Mouse (Mus musculus) left cerebral cortex, postnatal 4 days (tissue): ENCODE measurements around the gene Vwf. TPM values are rescaled to one million over a fixed set of nuclear protein-coding genes. Genes with fewer than 3 reads are reported as not detected.
A peak's percentile ranks its signal among the peaks of the same experiment; 100 is the strongest.

Source experiments
- DNase-seq: peaks from one replicate; pipeline ENCODE4 v3.0.0-alpha.2; 2022
- intact Hi-C: fragments of 180-260 bp; cut with DNase I; formaldehyde crosslinking; loops from one replicate; pipeline ENCODE4 v1.15.1; 2025
- total RNA-seq, 2 experiments: library from RNA; stranded (reverse); gene quantifications; 2 replicates each; pipeline ENCODE4 v1.2.3; 2021

Gene Vwf
- total RNA-seq, 2 experiments from 2014 or later, result 24.1 to 28.2 TPM

DNA sequence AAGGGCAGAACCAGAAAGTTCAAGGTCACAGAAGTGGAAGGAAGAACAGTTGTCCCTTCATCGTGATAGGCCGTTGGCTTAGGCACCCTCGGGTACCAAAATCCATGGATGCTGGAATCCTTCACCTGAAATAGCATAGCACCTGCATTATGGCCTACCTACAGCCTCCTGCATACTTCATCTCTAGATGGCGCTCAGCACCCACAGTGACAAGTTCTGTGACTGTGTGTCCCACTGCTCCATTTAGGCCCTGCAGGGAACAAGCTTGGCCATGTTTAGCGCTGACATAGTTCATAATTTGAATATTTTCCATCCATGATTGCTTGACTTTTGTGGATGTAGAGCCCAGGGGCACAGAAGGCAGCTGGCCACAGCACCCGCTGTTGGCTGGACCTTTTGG is 62.5 kb downstream of the Vwf start:
- DNase-seq, result no peak
- intact Hi-C loops, result no loop called here

DNA sequence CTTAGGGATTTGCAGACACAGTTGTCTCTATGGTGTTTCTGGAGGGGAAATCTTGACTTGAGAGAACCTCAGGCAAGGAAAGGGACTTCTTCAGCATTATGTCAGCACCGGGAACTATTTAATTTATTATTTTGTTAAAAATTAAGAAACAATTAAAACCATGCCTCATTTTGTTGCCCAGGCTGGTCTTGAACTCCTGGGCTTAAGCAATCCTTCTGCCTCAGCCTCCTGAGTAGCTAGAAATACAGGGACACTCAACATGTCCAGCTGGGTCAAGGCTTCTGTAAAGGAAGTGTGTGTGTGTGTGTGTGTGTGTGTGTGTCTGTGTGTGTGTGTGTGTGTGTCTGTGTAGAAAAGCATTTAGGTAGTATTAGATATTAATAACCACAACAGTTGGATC is 71.3 kb downstream of the Vwf start:
- intact Hi-C loops, result no loop called here
- DNase-seq, result no peak

DNA sequence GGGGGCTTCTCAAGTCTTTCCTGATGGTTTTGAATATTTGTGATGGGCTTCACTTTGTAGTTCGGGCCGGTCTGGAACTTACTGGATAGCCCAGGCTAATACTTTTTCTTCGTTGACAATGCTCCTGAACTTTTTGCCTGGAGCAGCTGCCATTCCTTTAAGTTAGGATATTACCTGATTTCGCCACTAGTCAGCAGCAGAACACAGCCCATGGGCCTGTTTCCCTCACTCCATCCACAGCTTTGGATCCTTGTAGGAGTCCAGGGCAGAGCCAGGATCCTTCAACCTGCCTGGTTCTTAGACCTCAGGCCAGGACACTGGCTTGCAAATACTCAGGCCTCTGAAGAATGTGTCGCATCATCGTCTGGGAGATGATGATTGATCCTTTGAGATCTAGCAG is 74.2 kb downstream of the Vwf start:
- intact Hi-C loops, result loop anchor here (5.0 to 10.0 kb wide), 4 partner anchors 42 to 864 kb away; partner anchors contain the start of gene Ntf3
- DNase-seq, result peak; percentile 42

DNA sequence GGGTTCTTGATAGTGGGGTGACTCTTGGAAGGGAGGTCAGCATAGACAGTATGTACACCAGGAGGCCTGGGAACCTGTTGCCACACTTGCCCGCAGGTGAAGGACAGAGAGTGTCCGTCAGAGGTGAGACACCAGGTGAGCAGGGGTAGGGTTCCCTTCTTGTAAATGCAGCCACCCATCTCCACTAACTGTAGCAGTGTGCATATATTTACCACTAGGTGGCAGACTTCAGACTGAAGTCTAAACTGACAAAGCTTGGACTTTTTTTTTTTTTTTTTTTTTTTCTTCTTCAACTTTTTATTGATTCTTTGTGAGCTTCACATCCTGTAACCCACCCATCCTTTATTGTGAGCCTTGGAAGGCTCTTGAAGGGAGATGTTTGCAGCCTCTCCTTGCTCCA is 75.9 kb downstream of the Vwf start:
- DNase-seq, result no peak
- intact Hi-C loops, result loop anchor here (5.0 to 10.0 kb wide), 4 partner anchors 40 to 862 kb away; partner anchors contain the start of gene Ntf3

DNA sequence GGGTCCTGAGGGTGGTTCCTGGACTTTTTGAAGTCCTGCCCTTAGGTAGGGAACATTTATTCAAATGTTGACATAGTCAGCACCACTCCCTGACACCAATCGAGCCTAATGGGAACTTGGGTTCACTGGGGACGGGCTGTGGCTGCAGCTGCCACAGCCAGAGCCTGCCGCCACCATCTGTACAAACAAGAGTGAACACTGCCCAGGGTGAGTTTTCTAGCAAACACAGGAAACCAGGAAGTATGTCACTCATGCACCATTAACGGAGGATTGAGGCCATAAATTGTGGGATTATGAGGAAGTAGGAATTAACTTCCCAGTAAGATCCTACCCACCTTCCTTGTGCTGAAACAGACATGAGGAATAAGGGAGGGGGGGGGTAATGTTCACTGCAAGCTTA is 93.9 kb downstream of the Vwf start:
- no peak for DNase-seq
- intact Hi-C loops, result no loop called here

DNA sequence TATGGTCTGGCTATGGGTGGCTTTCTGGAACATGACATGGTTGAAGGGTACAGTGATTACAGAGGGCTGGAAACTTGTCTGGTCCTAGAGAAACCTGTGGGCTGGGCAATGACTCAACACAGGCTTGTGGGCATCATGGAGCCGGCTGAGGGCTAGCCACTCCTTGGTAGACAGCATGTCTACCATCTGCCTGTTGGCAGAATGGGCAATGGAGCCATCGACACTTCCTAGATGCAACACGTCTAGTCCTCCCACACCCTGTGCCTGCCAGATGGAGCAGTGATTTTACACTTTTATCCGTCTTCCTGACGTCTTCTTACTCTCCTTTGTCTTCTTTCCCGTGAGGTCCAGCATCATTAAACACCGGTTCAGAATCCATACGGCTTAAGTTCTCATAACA is 94.6 kb downstream of the Vwf start:
- no peak for DNase-seq
- intact Hi-C loops, result no loop called here

DNA sequence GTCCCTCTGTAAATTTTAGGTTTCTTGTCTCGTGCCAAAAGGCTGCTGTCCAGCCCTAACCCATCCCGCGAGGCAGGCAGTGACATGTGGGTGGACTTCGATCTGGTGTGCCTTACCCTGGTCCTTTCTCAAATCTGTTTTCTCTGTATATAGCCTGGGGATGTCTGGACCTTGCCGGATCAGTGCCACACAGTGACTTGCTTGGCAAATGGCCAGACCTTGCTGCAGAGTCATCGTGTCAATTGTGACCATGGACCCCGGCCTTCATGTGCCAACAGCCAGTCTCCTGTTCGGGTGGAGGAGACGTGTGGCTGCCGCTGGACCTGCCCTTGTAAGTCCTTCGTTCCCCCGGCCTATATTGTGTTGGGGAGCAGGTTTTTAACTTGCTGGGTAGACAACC is 102.4 kb downstream of the Vwf start:
- intact Hi-C loops, result no loop called here
- peak; percentile 25 for DNase-seq

DNA sequence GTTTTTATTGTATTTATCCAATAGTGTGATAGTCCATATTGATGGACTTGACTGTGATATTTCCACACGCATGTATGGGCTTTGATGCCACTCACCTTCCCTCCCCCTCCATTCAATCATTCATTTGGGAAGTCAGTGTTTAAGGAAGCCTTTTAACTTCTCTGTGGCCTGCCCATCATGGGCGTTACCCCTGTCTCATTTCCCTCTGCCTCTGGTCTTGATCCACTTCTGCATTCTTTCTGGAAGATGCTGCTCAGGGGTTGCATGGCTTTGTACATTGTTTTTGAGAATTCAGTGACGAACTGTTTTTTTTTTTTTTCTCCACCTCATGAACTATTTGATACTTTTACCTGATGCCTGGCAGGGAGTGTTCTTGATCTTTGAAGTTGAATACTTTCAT is 104.8 kb downstream of the Vwf start:
- DNase-seq, result no peak

DNA sequence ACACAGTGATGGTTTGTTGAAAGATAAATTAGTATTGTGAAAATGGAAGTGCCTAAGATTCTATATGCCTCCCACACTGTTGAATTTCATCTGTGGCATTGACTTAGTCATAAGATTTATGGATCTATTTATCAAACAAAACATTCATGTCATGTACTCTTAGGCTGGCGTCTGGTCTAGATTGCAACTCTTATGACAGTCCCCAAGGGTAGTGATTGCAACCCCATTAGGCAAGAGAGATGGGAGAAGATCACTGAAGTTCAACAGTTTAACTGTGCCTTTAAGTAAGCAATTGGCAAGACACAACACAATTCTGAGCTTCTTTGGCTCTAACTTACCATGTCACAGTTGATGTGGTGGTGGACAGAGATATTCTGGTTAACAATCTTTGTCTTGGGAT is 106.8 kb downstream of the Vwf start:
- no peak for DNase-seq
- intact Hi-C loops, result no loop called here

More for the DNA sequence above, 104.8 kb downstream of the Vwf start:
- intact Hi-C loops, result no loop called here

DNA sequence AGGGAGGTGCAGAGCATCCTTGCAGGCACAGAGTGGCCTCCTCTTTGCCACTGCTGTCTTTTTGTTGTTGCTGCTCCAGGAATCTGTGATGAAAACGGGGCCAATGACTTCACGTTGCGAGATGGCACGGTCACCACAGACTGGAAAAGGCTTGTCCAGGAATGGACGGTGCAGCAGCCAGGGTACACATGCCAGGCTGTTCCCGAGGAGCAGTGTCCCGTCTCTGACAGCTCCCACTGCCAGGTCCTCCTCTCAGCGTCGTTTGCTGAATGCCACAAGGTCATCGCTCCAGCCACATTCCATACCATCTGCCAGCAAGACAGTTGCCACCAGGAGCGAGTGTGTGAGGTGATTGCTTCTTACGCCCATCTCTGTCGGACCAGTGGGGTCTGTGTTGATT is 110.3 kb downstream of the Vwf start:
- peak; percentile 10 for DNase-seq
- intact Hi-C loops, result no loop called here

DNA sequence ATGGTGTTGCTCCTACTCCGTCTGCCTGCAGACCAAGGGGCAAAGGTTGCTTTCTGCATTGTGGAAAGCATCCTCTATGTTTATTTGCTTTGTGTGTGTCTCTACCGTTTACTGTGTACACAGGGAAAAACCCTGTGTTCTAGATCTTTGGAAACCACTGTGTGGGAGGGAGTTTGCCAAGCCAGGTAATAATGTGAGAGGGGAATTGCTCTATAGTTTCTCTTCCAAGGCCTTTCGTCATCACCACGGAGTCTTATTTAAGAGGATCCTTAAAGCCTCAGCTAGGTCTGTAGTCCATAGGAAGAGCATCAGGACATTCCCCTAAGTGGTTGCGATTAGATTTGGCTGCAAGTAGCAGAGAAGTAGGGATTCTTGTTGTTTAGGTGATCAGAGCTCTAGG is 111.4 kb downstream of the Vwf start:
- DNase-seq, result no peak
- intact Hi-C loops, result no loop called here

DNA sequence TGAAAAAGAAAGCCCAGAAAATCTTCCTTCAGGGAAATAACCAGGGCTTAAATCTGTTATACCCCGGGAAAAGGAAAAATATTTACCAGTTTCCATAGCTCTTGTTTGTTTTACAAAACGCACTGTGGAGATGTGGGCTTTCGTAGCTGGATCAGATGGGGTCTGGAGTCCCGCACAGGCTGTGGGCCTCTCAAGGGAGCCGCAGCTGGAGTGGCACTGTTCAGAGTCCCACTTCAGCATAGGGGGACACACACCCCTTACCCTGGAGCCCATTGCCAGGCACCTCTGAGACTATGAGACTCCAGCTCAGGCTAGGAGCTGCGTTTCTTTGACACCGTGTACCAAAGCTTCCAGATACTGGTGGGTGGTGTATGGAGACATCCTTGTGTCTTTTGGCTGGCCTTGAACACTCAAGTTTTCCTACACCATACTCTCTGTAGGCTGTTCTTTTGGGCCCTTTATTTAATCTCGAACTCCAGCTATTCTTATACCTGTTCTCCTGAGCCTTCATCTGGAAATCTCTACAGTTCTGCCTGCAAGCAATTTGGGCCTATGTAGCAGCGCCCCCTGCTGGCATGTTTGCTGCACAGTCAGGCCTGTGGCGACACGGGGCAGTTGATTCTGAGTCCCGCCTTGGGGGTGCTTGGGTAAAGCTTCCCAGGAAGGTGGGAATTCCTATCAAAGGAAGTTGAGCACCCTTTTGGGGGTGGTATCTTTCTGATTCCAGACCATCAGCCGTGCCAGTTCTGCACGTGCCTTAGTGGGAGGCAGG is 114.7 kb downstream of the Vwf start:
- intact Hi-C loops, result loop anchor here (5.0 kb wide), 1 partner anchor 39 kb away; no protein-coding TSS in a partner anchor
- DNase-seq, result peak; percentile 81

DNA sequence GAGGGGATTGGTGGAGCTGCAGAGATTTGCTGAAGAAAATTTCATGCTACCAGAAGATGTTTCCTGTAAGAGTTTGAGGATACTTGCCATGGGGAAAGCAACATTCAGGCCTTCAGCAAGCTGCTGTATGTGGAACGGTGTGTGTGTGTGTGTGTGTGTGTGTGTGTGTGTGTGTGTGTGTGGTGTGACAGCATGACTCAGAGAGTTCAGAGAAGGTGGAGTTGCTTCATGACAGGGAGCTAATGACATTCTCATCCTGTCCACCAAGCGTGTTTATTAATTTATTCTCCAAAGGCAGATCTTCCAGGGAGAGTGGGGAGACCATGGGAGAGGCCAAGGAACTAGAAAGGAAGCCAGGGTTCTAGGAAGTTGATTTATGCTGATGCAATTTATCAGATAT is 117.3 kb downstream of the Vwf start:
- intact Hi-C loops, result loop anchor here (5.0 kb wide), 1 partner anchor 42 kb away; no protein-coding TSS in a partner anchor
- no peak for DNase-seq

DNA sequence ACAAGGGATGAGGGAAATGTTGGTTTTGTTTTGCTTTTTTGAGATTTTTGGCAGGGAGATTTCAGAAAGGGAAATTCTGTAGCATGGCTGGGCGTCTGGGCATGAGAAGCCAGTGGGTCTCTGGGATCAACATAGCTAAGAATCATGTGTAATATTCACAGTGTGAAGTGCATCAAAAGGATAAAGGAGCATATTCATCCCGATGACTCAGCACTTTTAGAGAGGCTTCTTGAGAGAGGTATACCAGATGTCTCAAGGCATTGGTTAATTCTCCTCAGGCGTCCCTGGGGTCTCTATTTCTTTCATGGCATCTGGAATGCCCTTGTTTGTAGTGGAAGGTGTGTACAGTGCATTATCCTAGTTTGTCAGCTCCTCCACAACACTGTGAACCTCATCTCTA is 125.3 kb downstream of the Vwf start:
- intact Hi-C loops, result no loop called here
- DNase-seq, result no peak

DNA sequence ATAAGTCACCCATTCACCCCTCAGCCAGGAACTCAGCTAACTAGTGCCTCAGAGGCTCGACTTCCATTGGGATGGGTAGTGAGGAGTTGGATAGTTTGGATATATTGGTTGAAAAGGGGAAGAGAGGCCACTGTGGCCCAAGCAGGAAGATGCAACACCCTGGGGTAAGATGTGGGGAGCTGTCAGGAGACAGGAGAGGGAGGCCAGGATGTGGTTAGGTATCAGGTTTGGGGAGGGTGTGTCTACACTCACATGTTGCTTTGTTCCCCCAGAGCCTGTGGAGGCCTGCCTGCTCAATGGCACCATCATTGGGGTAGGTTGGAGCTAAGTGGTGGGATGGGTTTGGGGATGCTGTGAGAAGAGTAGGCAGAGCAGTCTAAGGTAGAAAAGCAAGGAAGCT is 131.9 kb downstream of the Vwf start:
- intact Hi-C loops, result no loop called here
- DNase-seq, result no peak

DNA sequence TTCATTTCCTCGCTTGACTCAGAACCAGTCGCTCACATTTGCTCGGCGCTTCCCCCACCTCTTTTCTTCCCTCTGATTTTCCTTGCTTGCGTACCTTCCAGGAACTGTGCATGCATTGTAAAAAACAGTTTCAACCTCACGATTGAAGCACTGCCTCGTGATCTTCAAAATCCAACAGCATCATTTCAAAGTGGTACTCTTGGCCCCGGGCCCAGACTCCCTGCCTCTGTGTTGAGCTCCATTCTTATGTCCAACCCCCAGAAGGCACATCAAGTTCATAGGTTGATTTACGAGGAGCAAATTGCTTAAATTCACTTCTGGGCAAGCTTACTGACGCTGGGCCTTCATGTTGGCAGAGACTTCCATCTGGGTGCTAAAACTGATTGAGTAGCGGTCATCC is 134.0 kb downstream of the Vwf start:
- intact Hi-C loops, result no loop called here
- DNase-seq, result no peak

DNA sequence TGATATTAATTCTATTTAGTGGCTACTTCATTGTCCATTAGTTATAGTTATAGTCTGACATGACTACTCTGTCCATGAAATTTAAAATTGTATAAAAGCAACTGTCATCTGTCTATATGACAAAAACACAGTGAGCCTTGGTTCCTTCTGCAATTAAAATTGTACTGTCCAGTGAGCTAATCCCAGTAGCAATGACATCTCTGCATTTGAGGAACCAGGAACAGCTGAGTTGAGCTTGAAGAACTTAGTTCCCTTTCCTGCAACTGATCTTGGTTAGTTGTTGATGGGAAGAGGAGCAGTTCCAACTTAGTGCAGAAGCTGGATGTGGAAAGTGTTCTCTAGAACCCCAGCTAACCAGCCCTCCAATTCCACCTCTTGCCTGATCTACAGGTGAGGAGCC is 138.8 kb downstream of the Vwf start:
- DNase-seq, result no peak
- intact Hi-C loops, result no loop called here

DNA sequence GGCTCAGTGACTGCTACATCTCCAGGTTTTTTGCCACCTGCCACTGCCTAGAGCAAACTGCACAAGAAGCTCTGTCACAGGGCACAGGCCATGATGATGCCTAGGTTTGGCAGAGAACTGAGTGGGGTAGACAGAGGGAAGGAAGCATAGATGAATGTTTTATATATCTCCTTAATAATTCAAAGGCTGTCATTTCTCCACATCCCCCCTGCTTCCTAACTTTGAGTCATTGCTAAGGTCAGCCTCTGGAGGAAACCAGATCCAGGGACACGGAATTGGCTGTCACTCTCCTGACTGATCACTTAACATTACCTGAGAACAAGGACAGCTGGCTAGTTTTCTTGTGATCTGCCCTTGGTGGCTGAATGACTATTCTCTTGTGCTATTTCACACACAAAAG is 141.4 kb downstream of the Vwf start:
- no peak for DNase-seq
- intact Hi-C loops, result no loop called here

DNA sequence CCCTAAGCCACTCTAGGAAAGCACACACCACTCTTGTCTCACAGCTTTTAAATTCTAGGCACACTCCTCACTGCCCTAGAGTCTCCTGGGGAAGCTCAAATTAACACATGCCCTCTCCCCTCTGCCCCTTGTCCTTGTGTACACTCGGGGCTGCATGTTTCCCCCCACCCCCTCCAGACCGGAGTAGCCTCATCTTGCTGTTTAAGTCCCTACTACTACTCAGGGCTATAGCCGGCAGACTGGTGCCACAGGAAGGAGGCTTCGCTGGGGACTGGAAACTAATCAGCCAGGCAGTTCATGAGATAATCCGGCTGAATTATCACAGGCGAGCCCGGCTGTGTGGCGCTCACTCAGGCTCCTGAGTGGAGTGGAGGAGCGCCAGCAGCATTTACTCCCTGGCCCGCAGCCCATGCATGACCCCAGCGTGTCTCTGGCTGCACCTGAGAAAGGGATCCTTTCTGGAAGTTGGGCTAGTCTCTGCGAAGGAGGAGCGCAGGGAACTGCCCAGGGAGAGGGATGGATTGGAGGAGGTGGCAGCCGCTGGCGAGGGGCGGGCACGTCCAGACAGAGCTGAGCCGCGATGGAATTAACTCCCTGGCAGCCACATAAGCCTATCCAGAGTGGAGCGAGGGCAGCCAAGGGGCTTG is 143.6 kb downstream of the Vwf start, which contains the start of gene Ano2:
Ano2 (plus strand) TSS at position 363 of the 647 bp plus-strand sequence.
- intact Hi-C loops, result no loop called here
- DNase-seq, result peak; percentile 65

DNA sequence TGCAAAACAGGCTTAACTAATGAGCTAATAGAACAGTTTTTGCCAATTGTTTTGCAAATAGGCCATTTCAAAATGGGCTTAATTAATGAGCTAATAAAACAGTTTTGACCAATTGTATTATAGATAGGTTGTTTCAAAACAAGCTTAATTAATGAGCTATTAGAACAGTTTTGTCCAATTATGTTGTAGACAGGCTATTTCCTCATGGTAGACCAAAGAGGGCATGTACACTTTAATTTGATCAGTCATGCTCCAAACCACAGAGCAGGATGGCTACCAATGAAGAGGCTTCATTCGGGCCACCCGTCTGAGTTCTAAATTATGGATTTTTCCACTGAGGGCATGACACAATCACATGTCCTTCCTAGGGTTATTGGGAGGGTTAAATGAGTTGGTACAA is 154.6 kb downstream of the Vwf start:
- no peak for DNase-seq
- intact Hi-C loops, result no loop called here

DNA sequence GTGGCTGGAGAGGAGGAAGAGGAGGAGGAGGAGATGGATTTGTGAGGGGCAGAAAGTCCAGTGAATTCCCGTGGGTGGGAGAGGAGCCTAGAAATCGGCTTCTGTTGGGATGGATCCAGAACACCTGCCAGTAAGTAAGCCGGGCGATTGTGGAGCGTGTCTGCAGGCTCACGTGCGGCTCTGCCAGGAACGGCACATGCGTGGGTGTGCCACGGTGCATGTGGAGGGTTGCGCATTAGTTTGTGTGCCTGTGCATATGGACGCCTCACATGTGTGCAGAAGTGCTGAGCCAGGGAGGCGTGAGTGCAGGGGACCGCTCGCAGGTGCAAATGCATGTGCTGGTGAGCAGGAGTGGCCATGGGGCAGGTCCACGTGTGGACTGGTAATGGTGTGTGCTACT is 164.7 kb downstream of the Vwf start:
- no peak for DNase-seq
- intact Hi-C loops, result no loop called here

DNA sequence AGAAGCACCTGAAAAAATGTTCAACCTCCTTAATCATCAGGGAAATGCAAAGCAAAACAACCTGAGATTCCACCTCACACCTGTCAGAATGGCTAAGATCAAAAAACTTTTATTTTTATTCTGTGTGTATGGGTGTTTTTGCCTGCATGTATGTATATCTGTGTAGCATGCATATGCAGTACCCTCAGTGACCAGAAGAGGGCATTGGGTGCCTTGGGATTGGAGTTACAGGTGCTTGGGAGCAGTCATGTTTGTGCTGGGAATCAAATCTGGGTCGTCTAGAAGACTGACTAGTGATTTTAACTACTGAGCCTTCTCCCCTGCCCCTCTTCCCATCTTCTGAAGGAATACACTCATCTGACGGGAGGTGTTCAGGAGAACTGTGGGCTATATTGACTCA is 179.8 kb downstream of the Vwf start:
- intact Hi-C loops, result no loop called here

More for the DNA sequence above, 179.8 kb downstream of the Vwf start:
- DNase-seq, result no peak
